Mouse (Mus musculus): ENCODE measurements around the gene Gm37240. TPM values are rescaled to one million over a fixed set of nuclear protein-coding genes. Genes with fewer than 3 reads are reported as not detected.
"Not testable (repeated sequence)": the region's sequence is repeated elsewhere in the genome, so short reads cannot be mapped to it uniquely, and the experiment has no call there.

Gm37240 gene
- 1 to 10 TPM in 1 of 2 experiments, under 1 TPM in 1; 0.98 to 1.0 TPM for total RNA-seq (2021)
- long read RNA-seq, experiment 1, partial matches to known transcripts = 0 of 24 reads
- long read RNA-seq, experiment 1, other reads (novel, unspliced or antisense) = 24 of 24 reads
- long read RNA-seq, experiment 2, partial matches to known transcripts = 0 of 28 reads
- long read RNA-seq, experiment 2, other reads (novel, unspliced or antisense) = 28 of 28 reads

- peak; percentile 21 to 36 for DNase-seq (ENCODE audit: low spot score in 2 of 2)
Observed at GRCm38 (mm10) chr3:85887239-85887827, at the start of gene Gm37240, which contains the start of gene Glt28d2. Gene Gm37240 (minus strand): TSS chr3:85887518. Gene Glt28d2 (minus strand): TSS chr3:85887516.

- no peak for DNase-seq (ENCODE audit: low spot score in 2 of 2)
Observed at GRCm38 (mm10) chr3:85933586-85933985, 46.3 kb upstream of the Gm37240 start.

GRCm38 (mm10) chr3:85931859-85932258 lies 44.5 kb upstream of the Gm37240 start:
- DNase-seq (ENCODE audit: low spot score in 2 of 2) = no peak

- DNase-seq (ENCODE audit: low spot score in 2 of 2) = no peak
Observed at GRCm38 (mm10) chr3:85930671-85931255, 43.4 kb upstream of the Gm37240 start.

GRCm38 (mm10) chr3:85929711-85930110 lies 42.4 kb upstream of the Gm37240 start:
- DNase-seq (ENCODE audit: low spot score in 2 of 2) = no peak

GRCm38 (mm10) chr3:85928140-85928611 lies 40.9 kb upstream of the Gm37240 start:
- DNase-seq (ENCODE audit: low spot score in 2 of 2) = peak in 1 of 2 experiments; percentile 67

GRCm38 (mm10) chr3:85927296-85927695 lies 40.0 kb upstream of the Gm37240 start:
- DNase-seq (ENCODE audit: low spot score in 2 of 2) = no peak

- DNase-seq (ENCODE audit: low spot score in 2 of 2) = peak; percentile 83
Observed at GRCm38 (mm10) chr3:85923954-85924945, 36.9 kb upstream of the Gm37240 start.

GRCm38 (mm10) chr3:85923343-85923742 lies 36.0 kb upstream of the Gm37240 start:
- no peak for DNase-seq (ENCODE audit: low spot score in 2 of 2)

GRCm38 (mm10) chr3:85922331-85922730 lies 35.0 kb upstream of the Gm37240 start:
- no peak for DNase-seq (ENCODE audit: low spot score in 2 of 2)

- DNase-seq (ENCODE audit: low spot score in 2 of 2) = not testable (repeated sequence)
Observed at GRCm38 (mm10) chr3:85920671-85921070, 33.4 kb upstream of the Gm37240 start.

GRCm38 (mm10) chr3:85917600-85917999 lies 30.3 kb upstream of the Gm37240 start:
- DNase-seq (ENCODE audit: low spot score in 2 of 2) = peak; percentile 31 to 46

- DNase-seq (ENCODE audit: low spot score in 2 of 2) = no peak
Observed at GRCm38 (mm10) chr3:85914806-85915205, 27.5 kb upstream of the Gm37240 start.

GRCm38 (mm10) chr3:85907136-85907535 lies 19.8 kb upstream of the Gm37240 start:
- no peak for DNase-seq (ENCODE audit: low spot score in 2 of 2)

GRCm38 (mm10) chr3:85904371-85904770 lies 17.1 kb upstream of the Gm37240 start:
- no peak for DNase-seq (ENCODE audit: low spot score in 2 of 2)

- DNase-seq (ENCODE audit: low spot score in 2 of 2) = no peak
Observed at GRCm38 (mm10) chr3:85895020-85895419, 7.7 kb upstream of the Gm37240 start.

- DNase-seq (ENCODE audit: low spot score in 2 of 2) = no peak
Observed at GRCm38 (mm10) chr3:85891571-85891970, 4.3 kb upstream of the Gm37240 start.

GRCm38 (mm10) chr3:85888221-85888671 lies 928 bp upstream of the Gm37240 start:
- no peak for DNase-seq (ENCODE audit: low spot score in 2 of 2)

- no peak for DNase-seq (ENCODE audit: low spot score in 2 of 2)
Observed at GRCm38 (mm10) chr3:85886636-85887238, 581 bp downstream of the Gm37240 start.

- no peak for DNase-seq (ENCODE audit: low spot score in 2 of 2)
Observed at GRCm38 (mm10) chr3:85885906-85886305, 1.4 kb downstream of the Gm37240 start.

- DNase-seq (ENCODE audit: low spot score in 2 of 2) = no peak
Observed at GRCm38 (mm10) chr3:85880687-85881086, 6.6 kb downstream of the Gm37240 start.

All from layer of hippocampus, postnatal 14 days (tissue).